Mouse (Mus musculus) colon, adult 2 months (tissue): ENCODE data around the gene Ice2. TPM values are rescaled to one million over a fixed set of nuclear protein-coding genes. Genes with fewer than 3 reads are reported as not detected.

Experiments
- polyA plus RNA-seq: library from polyadenylated mRNA; depleted of rRNA; stranded (reverse); fragments of >200 nt; gene quantifications from 2 replicates; pipeline ENCODE4 v1.2.3, GENCODE M21; 2012; rRNA removed

The Ice2 gene
- polyA plus RNA-seq: 1.5 and 1.6 TPM in 2 replicates

DNA sequence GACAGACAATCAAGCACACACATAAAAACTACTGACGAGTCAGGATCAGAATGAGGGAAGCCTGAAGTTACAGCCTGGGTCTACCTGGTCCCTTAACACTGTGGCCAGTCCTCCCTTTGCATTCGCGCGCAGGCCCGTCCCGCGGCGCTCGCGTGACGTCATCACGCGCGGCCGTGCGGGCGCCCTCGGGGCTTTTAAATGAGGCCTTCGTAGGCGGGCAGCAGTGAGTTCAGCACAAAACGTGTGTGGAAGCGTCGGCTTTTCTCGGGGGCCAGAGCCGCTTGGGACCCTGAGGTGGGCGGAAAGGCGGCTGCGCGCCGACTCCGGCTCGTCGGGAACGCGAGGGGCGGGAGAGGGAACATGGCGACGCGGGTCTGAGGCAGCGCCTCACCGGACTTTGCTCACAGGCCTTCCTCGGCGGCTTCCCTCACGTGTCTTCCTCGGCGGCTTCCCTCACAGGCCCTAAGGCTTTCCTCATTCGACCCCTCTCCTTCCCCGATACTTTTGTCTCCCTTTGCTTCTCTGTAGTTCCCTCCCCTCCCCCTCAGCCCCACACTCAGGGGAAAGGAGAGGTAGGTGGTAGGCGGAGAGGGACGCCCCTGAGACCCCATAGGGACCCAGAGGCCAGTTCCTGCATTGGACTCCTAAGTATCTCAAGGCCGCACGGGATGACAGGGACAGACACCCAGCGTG, at the start of gene Ice2:
Gene Ice2 (plus strand): TSS at position 147 of the 693 bp plus-strand sequence.

DNA sequence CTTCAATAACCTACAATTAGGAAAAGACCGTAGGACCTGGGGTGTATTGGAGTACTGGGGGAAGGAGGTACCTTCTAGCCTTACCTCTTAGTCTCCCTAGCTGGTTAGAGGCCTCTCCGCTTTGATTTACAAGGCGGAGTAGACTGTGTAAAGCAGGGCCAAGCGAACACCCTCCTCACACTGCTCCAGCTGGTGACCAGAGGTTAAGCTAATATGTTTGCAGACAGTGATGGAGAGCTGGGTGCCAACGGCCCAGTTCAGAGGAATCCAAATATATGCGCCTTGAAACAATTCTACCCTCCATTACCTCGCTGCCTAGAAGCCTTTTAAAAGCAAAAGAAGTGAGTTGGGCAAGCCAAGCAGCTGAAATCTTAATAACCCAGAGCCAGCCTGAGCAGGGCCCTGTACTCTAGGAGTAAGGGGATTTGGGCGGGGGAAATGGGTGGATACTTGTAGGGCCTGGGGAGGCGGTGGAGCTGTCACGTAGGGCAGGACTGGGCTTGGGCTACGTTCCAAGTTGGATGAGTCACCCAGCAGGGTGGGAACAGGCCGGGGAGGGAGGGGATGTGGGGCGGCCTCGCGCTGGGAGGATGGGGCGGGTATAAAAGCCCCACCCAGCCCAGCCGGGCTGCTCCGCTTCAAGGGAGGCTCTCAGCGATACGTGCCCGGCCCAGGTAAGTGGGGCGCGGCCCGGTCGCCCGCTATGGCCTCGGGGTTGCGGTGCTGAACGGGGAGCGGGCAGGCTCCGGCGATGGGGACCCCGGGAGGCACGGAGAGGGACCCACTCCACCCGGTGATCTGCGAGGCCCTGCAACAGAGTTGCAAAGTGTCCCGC, 55.6 kb downstream of the Ice2 start, which contains the start of gene Anxa2:
Gene Anxa2 (plus strand): TSS at position 555 of the 835 bp plus-strand sequence.

Other genes starting within 250 kb of the Ice2 start
- gene Anxa2, start 55.7 kb downstream of the Ice2 start, polyA plus RNA-seq: 349 and 366 TPM in 2 replicates